Mouse (Mus musculus): Measurements from ENCODE around the gene Sigirr. TPM values are rescaled to one million over a fixed set of nuclear protein-coding genes. Genes with fewer than 3 reads are reported as not detected.

Sigirr gene
- polyA plus RNA-seq, 1 experiment = 4.0 TPM

DNA sequence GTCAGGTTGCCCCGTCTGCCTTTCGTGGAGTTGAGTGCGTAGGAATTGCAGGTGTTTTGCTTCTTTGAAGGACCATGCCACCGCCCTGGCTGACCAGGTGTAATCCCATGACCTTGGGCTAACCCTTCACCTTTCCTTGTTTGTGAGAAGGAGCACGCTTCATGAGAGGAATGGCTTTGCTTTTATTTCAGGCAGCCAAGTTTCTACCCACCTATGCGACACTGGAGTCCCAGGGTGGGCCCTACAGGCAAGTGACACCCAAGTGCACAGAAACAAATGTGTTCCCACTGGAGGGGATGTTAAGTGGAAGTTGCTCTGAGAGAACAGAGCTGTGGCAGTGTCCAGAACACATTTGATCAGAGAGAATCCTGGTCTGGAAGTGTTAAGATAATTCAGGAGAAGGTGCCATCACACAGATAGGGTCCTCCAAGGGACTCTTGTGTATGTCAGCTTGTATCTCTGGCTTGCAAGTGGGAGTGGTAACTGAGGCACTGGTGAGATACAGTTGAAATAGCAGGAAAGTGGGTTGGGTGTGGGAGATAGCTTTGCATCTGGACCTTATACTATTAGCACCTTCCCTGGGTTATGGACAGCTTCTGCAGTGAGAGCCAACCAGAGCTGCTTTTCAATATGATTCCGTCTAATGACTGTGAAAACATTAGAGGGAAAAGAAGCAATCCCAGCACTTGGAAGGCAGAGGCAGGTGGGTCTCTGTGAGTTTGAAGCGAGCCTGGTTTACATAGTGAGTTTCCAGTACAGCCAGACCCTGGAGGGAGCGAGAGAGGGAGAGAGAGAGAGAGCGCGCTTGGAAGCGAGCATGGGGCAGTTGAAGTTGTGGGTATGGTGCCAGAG is 31.8 kb upstream of the Sigirr start:
- Histone ChIP-seq H3K27ac (ENCODE audit: insufficient read depth, low read length) (no peak overlapping the region), H3K4me1 (ENCODE audit: control insufficient read depth, insufficient read depth, low read length) (peaks cover 7% of the 10 kb centered on the region), H3K4me3 (ENCODE audit: insufficient read depth, low read length) (peak overlapping the region; percentile 84)
- no peak for TF ChIP-seq POLR2A (IDR thresholded peaks at IDR 0.05; ENCODE audit: extremely low read depth, insufficient read depth, low read length)

DNA sequence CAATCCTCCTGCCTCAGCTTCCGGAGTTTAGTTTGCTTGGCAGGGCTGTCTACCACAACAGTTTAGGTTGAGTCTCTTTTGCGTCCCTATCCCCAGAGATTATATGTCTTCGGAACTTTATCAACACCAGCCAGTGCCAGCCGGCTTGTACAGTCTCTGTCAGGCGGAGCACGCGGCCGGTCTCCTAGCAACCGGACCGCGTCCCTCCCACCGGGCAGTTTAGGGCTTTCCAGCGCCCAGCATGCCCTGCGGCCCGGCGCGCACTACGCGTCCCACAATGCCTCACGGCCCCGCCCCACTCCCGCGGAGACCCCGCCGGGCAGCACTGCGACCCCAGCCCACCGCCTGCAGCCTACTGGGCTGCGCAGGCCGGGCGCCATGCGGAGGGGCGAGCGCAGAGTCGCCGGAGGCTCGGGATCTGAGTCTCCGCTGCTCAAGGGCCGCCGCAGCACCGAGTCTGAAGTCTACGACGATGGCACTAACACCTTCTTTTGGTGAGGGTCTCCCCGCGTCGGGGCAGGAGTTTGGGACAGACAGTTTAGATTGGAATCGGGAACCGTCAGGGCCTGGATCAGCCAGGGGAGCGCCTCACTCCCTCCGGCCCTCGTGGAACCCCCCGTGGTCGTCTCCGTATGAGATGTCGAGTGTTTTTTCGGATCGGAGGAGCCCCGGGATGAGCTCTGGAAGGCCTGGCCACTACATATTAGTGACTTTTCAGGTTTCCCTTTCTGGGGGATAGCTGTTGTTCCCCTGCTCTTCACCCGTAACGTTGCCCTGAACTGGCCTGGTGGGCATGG is 30.9 kb upstream of the Sigirr start:
- no peak for TF ChIP-seq CTCF (IDR thresholded peaks at IDR 0.05; ENCODE audit: extremely low read depth, insufficient read depth, low read length)
- no peak for TF ChIP-seq POLR2A (IDR thresholded peaks at IDR 0.05; ENCODE audit: extremely low read depth, insufficient read depth, low read length)
- Histone ChIP-seq H3K27ac (ENCODE audit: insufficient read depth, low read length) (no peak overlapping the region), H3K4me1 (ENCODE audit: control insufficient read depth, insufficient read depth, low read length) (peaks cover 7% of the 10 kb centered on the region), H3K4me3 (ENCODE audit: insufficient read depth, low read length) (peak overlapping the region; percentile 84)

GRCm38 (mm10) chr7:141123517-141123856 is 23.1 kb upstream of the Sigirr start:
- peak overlapping the region; percentile 19; the same call in 1 of the 2 replicates for H3K27ac ChIP-seq (ENCODE audit: insufficient read depth, low read length)
- H3K4me3 ChIP-seq (ENCODE audit: insufficient read depth, low read length) = peak overlapping the region; percentile 66
- TF ChIP-seq POLR2A (IDR thresholded peaks at IDR 0.05; ENCODE audit: extremely low read depth, insufficient read depth, low read length) = no peak
- no peak for TF ChIP-seq CTCF (IDR thresholded peaks at IDR 0.05; ENCODE audit: extremely low read depth, insufficient read depth, low read length)
- H3K4me1 ChIP-seq (ENCODE audit: control insufficient read depth, insufficient read depth, low read length) = no peaks in the 10 kb centered on the region

GRCm38 (mm10) chr7:141122689-141123516 is 22.5 kb upstream of the Sigirr start:
- TF ChIP-seq CTCF (IDR thresholded peaks at IDR 0.05; ENCODE audit: extremely low read depth, insufficient read depth, low read length) = no peak
- peak; percentile 68; the same call in 1 of the 2 replicates for TF ChIP-seq POLR2A (IDR thresholded peaks at IDR 0.05; ENCODE audit: extremely low read depth, insufficient read depth, low read length)
- peak overlapping the region; percentile 66 for H3K4me3 ChIP-seq (ENCODE audit: insufficient read depth, low read length)
- peak overlapping the region; percentile 66; the same call in 1 of the 2 replicates for H3K27ac ChIP-seq (ENCODE audit: insufficient read depth, low read length)
- no peaks in the 10 kb centered on the region for H3K4me1 ChIP-seq (ENCODE audit: control insufficient read depth, insufficient read depth, low read length)

GRCm38 (mm10) chr7:141122245-141122644 is 21.9 kb upstream of the Sigirr start, which contains the start of gene Ptdss2:
Gene Ptdss2, plus strand, starts transcription at chr7:141122382.
- TF ChIP-seq POLR2A (IDR thresholded peaks at IDR 0.05; ENCODE audit: extremely low read depth, insufficient read depth, low read length) (no peak), CTCF (IDR thresholded peaks at IDR 0.05; ENCODE audit: extremely low read depth, insufficient read depth, low read length) (no peak)
- no peaks in the 10 kb centered on the region for H3K4me1 ChIP-seq (ENCODE audit: control insufficient read depth, insufficient read depth, low read length)
- H3K27ac ChIP-seq (ENCODE audit: insufficient read depth, low read length) = peak within 1 kb of the TSS; percentile 66; the same call in 1 of the 2 replicates
- peak within 1 kb of the TSS; percentile 66 for H3K4me3 ChIP-seq (ENCODE audit: insufficient read depth, low read length)

GRCm38 (mm10) chr7:141121051-141121531 is 20.7 kb upstream of the Sigirr start:
- no peak overlapping the region for H3K27ac ChIP-seq (ENCODE audit: insufficient read depth, low read length)
- no peaks in the 10 kb centered on the region for H3K4me1 ChIP-seq (ENCODE audit: control insufficient read depth, insufficient read depth, low read length)
- TF ChIP-seq POLR2A (IDR thresholded peaks at IDR 0.05; ENCODE audit: extremely low read depth, insufficient read depth, low read length) (no peak), CTCF (IDR thresholded peaks at IDR 0.05; ENCODE audit: extremely low read depth, insufficient read depth, low read length) (no peak)
- no peak overlapping the region for H3K4me3 ChIP-seq (ENCODE audit: insufficient read depth, low read length)

DNA sequence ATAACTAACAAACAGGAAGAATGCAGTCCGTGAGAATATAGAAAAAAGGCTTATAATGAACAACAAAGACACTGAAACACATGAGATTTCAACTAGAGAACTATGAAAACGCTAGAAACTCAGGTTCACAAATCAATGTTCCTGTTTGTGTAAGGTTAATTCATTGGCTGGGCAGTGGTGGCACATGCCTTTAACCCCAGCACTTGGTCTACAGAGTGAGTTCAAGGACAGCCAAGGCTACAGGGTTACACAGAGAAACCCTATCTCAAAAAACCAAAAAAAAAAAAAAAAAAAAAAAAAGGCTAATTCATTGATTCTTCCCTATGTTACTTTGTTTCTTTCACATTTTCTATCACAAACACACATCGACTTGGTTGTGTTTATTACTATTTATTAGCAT is 20.2 kb upstream of the Sigirr start:
- Histone ChIP-seq H3K4me1 (ENCODE audit: control insufficient read depth, insufficient read depth, low read length) (no peaks in the 10 kb centered on the region), H3K4me3 (ENCODE audit: insufficient read depth, low read length) (no peak overlapping the region), H3K27ac (ENCODE audit: insufficient read depth, low read length) (no peak overlapping the region)
- no peak for TF ChIP-seq POLR2A (IDR thresholded peaks at IDR 0.05; ENCODE audit: extremely low read depth, insufficient read depth, low read length)
- TF ChIP-seq CTCF (IDR thresholded peaks at IDR 0.05; ENCODE audit: extremely low read depth, insufficient read depth, low read length) = no peak

DNA sequence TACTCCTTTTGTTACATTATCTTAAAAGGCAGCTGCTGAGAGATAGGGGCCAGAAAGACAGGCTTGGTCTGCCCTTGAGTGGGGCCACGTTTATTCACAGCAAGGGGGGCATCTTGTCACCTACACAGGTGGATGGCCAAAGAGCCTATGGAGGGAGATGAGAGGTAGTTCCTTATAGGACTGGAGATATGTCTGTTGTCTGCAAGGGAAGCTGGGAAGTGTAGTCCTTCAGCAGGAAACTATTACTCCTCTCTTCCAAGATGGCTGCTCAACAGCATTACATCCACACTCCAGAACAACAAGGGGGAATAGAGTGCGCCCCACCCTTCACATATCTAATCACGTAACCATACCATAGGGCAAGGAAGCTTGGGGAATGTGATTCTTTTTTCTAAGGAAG is 19.1 kb upstream of the Sigirr start:
- TF ChIP-seq CTCF (IDR thresholded peaks at IDR 0.05; ENCODE audit: extremely low read depth, insufficient read depth, low read length) (no peak), POLR2A (IDR thresholded peaks at IDR 0.05; ENCODE audit: extremely low read depth, insufficient read depth, low read length) (no peak)
- Histone ChIP-seq H3K4me3 (ENCODE audit: insufficient read depth, low read length) (no peak overlapping the region), H3K27ac (ENCODE audit: insufficient read depth, low read length) (no peak overlapping the region), H3K4me1 (ENCODE audit: control insufficient read depth, insufficient read depth, low read length) (no peaks in the 10 kb centered on the region)

GRCm38 (mm10) chr7:141117636-141118035 is 17.3 kb upstream of the Sigirr start, which contains the start of gene Ano9:
Gene Ano9, minus strand, starts transcription at chr7:141117806.
- Histone ChIP-seq H3K4me1 (ENCODE audit: control insufficient read depth, insufficient read depth, low read length) (no peaks in the 10 kb centered on the region), H3K27ac (ENCODE audit: insufficient read depth, low read length) (no peak within 1 kb of the TSS), H3K4me3 (ENCODE audit: insufficient read depth, low read length) (no peak within 1 kb of the TSS)
- TF ChIP-seq POLR2A (IDR thresholded peaks at IDR 0.05; ENCODE audit: extremely low read depth, insufficient read depth, low read length) = no peak
- no peak for TF ChIP-seq CTCF (IDR thresholded peaks at IDR 0.05; ENCODE audit: extremely low read depth, insufficient read depth, low read length)

Measured in cortical plate, adult 2 months (tissue).